Mouse (Mus musculus) urinary bladder, postnatal 36 days (tissue): ENCODE results near the gene Npw.

Source experiments
- DNase-seq, 2 experiments: peaks; one replicate each; pipeline ENCODE4 v3.0.0; 2022; ENCODE audit warnings: low spot score in 2 of 2, mixed read lengths in 1 of 2

Gene Npw

DNA sequence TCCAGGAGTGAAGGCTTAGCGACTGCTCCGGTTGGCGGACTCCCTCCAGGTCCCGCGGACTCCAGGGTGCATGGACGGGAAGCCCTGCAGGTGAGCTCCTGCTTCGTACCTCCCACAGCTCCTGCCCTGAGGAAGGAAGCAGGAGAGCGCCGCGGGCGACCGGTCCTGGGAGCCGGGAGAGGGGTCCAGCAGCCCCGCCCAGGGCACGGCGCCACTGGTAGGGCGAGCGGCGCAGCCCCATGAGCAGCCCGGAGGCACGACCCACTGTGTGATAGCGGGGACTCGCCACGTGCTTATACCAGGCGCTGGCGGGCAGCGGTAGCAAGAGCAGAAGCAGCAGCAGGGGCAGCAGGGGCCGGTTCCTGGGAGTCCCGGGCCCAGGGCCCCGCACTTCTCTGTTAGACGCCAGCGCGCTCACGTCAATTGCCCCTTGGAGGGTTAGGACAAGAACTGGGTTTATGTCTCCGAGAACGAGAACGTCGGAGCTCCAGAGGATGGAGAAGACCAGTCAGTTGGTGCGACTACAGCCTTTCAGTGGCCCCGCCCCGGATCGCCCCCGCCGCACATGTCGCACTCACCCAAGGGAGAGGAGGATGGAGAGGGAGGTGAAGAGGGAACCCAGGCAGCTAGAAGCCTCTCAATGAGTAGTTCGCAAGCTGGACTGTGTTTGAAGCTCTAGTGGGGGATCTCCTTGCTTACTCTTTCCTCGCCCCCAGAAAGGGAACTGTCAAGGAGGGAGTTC, at the start of gene Npw:
Npw (minus strand) TSS at position 441 of the 742 bp plus-strand sequence.
- DNase-seq = no peak

DNA sequence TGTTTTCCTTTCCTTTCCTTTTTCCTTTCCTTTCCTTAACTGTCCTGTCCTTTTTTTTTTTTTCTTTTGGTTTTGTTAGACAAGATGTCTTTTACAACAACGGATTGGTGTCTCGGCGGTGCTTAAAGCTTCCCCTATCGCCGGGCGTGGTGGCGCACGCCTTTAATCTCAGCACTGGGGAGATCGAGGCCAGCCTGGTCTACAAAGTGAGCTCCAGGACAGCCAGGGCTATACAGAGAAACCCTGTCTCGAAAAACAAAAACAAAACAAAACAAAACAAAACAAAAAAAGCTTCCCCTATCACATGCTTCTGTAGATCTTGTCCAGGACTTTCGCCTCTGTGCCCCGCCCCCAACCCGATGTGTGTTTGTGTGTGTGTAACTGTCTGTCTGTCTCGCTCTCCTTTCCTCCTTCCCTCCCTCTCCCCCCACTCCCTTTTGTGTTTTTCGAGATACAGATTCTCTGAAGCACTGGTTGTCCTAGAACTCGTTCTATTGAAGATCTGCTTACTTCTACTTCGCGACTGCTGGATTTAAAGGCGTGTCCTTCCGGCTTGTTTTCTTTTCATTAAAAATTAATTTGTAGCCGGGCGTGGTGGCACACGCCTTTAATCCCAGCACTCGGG, 49.7 kb upstream of the Npw start:
- DNase-seq = no peak

DNA sequence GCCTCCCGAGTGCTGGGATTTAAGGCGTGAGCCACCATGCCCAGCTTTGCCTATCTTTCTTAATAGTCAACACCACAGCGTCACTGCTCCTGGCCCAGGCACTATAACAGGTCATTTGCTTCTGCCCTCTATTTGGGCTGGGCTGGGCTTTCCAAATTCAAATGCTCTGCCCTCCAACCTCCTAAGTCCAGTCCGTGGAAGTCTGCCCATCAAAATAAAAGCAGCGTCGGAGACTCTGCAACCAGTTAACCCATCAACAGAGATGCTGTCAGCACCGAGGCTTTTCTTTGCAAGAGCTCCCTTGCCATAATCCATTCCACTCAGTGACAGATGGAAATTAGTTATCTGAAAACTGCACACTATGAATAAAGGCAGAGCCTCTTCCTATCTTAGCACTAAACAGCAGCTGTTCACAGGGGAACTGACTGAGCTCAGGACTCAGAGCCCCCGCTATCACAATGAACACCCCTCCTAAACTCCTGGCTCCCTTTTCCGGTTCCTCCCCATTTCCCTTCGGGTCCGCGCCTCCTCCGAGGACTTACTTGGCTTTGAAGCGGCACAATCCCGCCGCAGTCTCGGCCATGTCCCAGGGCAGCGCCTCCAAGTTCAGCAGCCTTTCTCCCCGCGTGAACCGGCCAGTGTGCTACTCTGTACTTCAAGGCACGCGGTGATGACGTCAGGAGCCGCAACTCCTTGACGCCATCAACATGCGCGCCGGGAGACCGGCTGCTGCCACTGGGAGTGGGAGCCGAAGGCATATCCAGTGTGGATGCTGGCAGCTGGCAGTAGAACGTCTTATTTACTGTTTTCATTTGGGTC, 48.9 kb upstream of the Npw start, which contains the start of gene Tbl3:
Tbl3 (minus strand) TSS at position 679 of the 819 bp plus-strand sequence.
- DNase-seq = peak; percentile 88 to 92

DNA sequence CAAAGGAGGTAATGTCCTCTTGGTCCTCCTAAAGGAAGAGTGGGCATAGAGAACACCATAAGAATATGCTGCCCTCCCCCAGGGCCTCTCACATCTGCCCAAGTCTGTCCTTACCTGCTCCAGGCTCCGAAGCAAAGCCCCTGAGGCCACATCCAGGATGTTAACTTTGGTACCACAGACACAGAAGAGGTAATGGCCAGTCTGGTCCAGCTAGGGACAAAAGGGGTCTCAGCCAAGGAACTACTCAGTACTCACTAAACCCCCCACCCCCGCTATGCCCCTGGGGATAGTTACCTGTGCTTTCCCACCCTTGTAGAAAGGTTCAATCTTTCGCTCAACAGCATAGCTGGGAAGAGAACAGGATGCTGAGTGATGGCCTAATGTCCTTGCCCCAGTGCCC, 47.6 kb upstream of the Npw start:
- no peak for DNase-seq

DNA sequence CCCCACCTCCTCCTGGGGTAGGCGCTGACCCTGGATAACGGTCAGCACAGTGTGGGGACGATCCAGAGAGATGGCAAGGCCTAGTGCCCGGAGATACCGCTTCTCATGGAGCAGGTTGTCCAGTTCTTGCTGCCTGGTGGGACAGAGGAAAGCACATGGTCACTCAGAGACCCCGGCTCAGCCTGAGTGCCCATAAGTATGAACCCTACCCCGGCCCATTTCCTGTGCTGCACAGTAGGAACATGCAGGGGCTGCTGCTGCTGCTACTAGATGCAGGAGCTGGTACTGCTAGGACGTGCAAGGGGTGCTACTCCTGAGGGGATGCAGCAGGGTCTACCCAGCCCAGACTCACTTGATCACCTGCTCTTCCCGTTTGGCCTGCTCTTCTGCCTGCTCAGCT, 43.0 kb upstream of the Npw start:
- DNase-seq = no peak

DNA sequence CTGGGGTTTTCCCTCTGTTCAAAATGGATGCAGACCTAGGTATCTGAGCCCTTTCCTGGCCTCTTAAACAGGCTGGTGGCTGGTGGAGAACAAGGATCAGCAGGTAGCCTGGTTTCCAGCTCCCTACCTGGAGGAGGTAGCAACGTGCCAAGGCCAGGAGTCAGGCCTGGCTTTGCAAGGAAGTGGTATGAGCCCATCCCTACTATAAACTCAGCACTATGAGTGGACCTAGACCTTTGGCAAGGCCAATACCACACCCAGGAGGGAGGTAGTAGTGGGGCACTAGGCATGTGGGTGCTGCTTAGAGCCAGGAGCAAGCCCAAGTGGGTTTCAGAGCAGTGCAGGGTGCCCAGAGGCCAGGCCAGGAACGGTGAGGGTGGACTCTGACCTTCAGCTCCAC, 41.2 kb upstream of the Npw start:
- DNase-seq = no peak

DNA sequence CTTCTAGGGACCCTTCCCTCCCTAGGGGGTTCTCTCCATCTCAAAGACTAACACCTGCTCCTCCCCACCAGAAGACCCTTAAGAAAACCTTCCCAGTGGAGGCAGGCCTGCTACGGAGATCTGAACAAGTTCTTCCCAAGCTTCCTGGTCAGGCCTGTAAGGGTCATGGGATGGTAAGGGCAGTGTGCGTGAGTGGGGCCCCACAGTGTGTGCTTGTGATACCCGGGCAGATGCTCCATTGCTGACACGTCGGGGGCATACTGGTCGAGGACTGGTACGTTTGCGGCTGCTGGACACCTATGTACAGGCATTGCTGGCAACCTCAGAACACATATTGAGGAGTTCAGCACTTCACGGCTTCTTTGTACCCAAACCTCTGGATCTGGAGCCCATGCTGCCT, 40.5 kb upstream of the Npw start:
- no peak for DNase-seq

DNA sequence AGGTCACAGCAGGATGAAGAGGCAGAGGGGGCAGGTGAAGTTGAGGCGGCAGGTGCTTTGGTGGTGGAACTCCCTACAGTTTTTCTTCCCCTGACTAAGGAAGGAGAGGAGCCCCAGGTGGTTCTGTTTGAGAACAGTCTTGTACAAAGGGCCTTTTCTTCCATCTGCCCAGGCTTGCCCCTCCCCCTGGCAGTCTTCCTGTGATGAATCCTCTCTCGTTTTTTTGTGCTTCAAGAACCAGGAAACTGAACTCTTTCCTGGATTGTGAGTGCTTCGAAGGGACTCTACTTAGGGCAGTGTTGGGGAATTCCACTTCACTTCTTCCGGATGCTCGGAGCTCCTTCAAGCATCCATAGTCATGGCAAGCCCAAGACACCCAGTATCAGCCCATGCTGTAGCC, 39.7 kb upstream of the Npw start:
- no peak for DNase-seq

DNA sequence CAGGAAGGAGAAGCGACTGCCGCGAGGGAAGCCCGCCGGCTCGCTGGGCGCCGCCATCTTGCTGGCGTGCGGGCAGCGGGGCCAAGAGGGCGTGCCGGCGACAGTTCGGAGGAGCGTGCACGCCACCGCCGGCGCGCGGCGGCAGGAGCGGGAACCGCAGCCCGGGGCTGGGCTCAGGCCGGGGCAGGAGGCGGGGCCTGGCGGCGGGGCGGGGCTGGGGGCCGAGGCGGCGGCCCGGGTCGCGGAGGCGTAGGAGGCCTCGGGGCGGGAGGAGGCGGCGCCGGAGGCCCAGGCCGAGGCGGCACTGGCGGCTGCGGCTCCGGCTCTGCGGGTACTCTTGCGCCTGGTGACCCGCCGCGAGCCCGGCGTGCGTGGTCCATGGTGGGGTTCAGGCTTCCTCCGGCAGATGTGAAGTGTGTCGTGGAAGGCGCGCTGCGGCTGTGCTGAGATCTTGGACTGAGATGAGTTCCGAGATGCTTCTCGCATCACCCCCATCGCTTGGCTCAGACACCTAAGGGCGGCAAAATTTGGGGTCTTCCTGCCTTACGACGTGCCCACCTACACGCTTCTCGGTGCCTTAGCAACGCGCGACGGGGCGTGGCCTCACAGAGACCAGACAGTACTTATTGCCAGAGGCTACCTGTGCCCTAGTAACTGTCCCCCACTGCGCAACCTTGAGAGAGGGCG, 37.9 kb upstream of the Npw start, which contains the start of the genes Gfer and Noxo1:
Gfer (minus strand) TSS at position 146 of the 687 bp plus-strand sequence.
Noxo1 (plus strand) TSS at position 224 of the 687 bp plus-strand sequence.
- DNase-seq = peak; percentile 83 to 89

DNA sequence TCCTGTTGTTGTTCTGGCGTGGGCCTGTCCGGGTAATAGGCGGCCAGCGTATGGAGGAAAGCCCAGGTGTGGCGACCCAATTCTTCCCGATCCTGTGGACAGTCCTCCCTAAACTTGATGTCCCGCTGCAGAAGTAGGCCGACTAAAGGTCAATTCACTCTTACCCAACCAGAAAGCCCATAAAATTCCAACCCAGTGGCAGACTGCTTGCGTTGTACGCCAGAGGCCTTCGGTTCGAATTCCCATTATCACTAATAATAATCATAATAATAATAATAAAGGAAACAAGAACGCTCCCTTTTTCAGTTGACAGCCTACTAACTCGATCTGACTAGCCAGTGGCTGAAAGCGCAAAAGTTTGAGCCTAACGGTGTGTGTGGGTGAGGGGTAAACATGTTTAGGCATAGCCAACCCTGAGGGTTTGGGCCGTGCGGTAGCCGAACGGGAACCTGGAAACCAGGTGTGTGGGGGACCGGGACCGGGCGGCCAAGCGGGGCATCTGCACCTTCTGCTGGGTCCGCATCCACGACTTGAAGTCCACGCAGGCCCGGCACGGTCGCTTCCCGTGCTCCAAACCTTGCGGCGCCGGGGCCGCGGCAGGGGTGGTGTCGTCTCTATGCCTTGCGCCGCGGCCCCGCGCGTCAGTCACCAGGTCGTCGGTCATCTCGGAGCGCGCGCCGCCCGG, 37.2 kb upstream of the Npw start:
- DNase-seq = peak in 1 of 2 experiments; percentile 27

DNA sequence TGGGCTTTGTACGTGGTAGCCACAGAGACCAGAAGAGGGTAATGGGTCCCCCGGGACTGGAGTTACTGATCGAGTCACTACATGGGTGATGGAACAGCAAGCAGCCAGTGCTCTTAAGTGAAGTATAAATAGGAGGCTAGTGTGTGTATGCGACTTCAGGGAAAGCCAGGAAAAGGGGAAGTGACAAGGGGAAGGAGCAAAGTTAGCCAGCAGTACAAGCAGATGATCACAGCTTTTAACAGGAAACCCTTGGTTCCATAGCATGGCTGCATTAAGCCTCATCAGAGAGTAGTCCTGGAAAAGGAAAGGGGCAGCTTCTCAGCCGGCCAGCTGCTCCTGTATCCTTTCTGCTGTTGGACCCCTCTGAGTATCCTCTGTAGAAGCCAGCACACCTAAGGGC, 34.1 kb upstream of the Npw start:
- DNase-seq = no peak

DNA sequence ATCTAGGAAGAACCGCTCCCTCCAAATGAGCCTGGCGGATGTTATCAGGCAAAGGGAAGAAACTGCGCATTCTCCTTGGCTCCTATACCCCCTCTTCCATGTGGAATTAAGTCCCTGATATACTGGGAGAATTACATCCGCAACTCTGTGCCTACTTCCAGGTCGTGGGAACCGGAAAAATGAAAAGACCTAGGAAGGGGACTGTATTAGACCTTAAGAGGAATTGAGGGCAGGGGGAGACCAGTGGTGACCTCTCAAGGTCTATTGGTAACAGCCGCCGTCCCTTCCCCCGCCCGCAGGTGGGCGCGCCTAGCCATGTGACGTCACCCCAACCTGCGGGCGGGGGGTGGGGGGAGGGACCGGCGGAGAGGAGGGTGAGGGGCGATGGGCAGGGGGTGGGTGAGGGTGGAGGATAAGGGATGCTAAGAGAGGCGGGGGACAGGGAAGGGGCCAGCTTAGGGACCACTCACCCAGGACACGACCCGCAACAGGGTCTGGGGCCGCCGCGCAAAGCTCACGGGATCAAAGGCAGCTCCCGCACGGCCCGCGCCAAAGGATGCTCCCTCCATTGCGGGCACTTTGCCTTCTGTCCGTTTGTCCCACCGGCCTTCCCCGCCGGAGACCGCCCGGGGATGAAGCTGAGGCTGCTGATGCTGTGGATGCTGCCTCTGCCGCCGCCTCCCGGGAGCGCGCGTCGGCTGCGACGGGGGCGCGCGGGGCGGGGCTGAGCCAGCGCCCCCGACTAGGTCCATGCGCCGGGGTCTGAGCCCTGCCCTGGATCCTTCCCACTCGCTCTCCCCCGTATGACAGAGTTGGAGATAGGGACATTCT, 31.2 kb upstream of the Npw start, which contains the start of gene Syngr3:
Syngr3 (minus strand) TSS at position 705 of the 831 bp plus-strand sequence.
- no peak for DNase-seq

DNA sequence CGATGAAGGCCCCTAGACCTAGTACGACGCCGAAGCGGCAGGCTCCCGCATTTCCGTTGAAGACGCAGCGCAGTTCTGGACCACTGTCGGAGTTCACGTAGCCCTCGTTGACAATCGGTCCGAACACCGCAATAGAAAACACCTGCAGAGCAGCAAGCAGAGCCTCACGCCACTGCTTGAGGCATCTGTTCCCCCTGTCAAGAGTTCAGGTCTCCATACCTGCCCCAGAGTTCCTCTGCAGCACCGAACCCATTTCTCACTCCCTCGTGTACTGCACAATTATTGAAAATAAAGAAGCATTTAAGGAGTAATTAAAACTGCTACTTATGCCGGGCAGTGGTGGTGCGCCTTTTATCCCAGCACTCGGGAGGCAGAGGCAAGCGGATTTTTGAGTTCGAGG, 29.3 kb upstream of the Npw start:
- DNase-seq = no peak

DNA sequence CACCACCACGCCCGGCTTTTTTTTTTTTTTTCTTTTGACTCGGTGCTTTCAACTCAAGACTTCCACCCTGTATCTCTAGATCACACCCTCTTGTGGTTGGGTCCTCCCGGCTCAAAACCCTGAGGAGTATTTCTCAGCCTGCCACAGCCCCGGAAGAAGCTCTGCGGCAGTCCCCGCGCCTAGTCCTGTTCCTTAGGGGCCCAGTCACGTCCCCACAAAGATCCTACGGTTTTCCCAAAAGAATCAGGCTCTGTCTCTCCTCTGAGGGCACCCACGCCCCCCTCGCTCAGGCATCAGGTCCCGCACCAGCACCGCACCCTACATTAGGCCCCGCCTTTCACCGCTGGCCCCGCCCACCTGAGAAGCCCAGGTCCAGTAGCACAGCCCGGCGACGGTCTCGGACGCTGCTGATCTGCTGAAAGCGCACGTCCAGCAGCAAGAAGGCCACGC, 28.9 kb upstream of the Npw start:
- peak in 1 of 2 experiments; percentile 62 for DNase-seq

DNA sequence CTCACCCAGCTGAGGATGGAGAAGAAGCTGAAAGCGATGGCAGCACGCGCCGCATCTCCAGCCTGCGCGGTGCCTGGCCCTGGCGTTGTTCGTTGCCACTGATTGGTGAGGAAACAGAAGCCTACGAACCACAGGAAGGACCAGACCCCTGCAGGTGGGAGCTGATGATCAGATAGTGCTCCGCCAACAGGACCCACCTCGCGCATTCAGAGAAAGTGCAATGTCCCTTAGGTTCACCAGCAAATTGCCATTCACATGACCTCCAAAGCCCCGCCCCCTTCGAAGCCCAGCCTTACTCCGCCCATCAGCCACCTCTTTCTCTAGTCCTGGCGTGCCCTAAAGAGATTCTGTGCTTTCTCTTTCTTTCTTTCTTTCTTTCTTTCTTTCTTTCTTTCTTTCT, 28.3 kb upstream of the Npw start:
- DNase-seq = no peak

DNA sequence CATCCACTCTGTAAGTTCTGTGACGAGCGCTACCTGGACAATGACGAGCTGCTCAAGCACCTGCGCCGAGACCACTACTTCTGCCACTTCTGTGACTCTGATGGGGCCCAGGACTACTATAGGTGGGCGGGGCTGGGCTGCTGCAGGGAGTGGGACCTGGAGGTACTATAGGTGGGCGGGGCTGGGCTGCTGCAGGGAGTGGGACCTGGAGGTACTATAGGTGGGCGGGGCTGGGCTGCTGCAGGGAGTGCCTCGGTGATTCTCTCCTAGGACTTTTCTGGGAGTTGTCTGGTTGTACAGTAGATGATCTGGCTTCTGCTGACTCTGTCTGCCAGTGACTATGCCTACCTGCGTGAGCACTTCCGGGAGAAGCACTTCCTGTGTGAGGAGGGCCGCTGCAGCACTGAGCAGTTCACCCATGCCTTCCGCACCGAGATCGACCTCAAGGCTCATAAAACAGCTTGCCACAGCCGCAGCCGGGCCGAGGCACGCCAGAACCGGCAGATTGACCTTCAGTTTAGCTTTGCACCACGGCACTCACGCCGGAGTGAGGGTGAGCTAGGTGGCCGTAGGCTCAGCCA, 19.3 kb upstream of the Npw start:
- DNase-seq = no peak

DNA sequence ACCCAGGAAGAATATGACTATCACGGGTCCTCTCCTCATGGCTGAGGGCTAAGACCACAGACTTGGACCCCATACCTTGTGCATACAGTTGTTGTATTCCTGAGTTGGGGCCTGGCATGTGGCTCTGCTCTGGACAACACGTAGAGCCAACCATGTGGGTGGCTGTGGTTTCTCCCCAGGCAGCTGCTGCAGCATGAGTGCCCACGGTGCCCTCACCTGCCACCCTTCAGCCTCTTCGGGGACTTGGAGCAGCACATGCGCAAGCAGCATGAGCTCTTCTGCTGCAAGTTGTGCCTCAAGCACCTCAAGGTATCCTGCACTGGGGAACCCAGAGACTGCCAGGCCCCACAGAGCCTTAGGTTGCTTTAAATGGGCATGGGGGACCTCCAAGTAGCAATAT, 18.6 kb upstream of the Npw start:
- no peak for DNase-seq

DNA sequence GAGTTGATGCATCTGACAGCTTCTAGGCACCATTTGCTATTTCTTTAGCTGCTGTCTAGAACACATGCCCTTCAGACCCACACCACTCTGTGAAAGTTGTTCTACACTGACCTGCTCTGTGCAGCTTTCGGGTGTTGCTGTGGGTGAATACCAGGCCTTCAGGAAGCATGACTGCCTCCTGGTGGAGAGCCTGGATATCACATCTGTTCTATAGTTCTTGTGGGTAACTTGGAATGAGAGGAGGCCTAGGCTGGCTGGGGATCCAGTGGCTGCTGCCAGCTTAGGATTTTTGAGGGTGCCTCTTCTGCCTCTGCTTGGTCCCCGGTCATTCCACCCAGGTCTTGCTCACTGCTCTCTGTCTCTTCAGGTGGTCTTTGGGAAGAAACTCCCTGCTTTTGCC, 17.9 kb upstream of the Npw start:
- peak; percentile 53 to 59 for DNase-seq

DNA sequence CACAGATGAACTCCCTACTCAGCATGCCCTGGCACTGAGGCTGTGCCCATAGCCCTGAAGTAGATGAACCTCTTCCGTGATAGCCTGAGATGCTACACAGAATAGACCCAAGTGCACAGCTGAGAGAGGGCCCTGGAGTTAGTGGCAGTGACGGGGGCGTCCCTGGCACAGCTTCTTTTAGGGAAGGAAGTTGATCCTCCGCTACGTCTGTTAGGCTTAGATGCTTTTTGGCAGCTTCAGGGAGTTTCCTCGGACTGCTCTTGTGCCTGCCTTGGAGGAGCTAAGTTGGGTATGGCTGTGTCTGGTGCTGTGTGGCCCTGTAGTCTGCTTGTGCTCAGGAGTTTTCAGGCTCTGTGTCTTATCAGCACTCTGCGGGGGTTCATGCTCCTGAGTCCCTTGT, 16.0 kb upstream of the Npw start:
- no peak for DNase-seq

DNA sequence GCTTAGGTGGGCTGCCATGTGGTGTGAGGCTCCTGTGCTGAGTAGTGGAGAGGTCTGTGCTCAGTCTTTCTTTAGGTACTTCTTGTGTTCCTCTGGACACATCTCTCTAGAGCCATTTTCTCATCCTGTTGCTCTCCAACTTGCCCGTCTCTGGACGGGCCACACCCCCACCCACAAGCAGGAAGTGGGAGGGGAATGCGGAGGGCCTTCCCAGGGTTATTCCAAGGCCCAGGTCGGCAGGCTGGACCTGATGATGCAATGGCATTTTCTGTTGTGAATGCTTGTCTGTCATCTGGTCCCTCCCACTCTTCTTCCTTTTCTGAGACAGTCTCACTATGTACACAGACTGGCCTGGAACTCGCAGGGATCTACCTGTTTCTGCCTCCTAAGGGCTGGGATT, 13.9 kb upstream of the Npw start:
- DNase-seq = peak in 1 of 2 experiments; percentile 50
